Mouse (Mus musculus): ENCODE results near the gene Litaf.

The Litaf gene

GRCm38 (mm10) chr16:11066029-11066832, at the start of gene Litaf:
Gene Litaf (minus strand): TSS chr16:11066157.
- peak; percentile 97 for DNase-seq

DNA sequence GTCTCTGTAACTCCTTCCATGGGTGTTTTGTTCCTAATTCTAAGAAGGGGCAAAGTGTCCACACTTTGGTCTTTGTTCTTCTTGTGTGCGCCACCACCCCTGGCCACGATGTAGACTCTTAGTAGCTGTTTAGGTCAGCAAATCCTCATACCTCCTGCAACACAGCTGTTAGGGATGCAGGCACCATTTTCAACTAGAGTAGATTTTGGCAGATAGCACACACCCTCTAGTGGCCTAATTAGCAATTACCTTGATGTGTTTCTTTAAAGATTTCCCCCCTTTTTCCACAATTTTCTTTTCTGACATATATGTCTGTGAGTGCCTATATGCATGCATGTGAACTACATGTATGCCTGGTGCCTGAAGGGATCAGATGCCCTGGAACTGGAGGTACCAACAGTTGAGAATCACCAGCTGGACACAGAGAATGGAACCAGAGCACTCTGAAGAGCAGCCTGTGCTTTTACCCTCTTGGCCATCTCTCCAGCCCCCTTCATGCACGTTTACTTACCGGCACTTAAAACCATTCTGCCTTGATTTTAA, 43.3 kb upstream of the Litaf start:
- peak; percentile 59 for DNase-seq

- no peak for DNase-seq
Measured at GRCm38 (mm10) chr16:11104905-11105304, 38.9 kb upstream of the Litaf start.

GRCm38 (mm10) chr16:11097301-11097700, 31.3 kb upstream of the Litaf start:
- DNase-seq: no peak

DNA sequence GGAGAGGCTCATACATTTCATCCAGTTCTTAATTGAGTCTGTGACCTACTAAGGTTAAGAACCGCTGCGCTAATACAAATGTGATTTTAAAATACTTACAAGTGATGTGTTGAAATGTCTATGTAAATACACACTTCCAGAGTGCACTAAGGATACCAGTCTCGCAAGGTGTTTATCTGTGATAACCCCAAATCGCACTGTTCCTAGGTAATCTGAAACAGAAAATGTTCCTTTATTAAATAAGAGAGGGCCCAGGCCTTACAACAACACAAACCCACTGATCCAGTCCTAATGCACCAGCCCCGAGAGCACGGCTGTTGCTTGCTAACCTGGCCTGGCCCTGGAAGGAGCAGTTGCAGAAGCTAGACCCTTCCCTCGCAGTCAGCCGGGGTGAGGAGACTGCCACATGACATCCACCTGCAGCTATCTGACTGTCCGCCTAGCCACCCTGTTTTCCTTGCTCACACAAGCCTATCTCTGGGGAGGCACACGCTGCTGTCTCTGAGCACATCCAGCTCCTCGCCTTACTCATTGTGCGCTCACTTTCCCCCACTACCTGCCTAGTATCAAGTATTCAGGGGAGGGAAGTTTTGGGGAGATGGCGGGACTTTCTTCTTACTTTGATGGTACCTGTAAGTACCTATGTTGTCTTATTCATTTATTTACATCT, 27.9 kb upstream of the Litaf start:
- no peak for DNase-seq

DNA sequence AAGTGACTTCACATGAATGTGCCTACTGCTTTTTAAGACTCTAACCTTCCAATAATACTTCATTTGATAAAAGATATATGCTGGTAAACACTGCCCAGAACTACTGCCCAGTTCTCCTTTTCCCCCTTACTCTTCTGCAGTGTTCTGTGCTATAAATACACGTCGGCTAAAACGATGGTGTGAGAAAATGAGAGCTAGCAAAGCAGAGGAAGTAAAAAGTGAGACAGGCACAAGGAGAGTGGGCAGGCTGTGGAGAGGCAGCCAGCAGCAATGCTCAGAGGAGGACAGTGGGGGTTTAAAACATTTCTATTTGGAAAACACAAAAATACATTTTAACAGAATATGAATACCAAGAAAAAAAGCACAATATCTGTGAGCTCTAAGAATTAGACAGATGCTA, 26.6 kb upstream of the Litaf start:
- no peak for DNase-seq

GRCm38 (mm10) chr16:11092061-11092460, 26.1 kb upstream of the Litaf start:
- DNase-seq: no peak

DNA sequence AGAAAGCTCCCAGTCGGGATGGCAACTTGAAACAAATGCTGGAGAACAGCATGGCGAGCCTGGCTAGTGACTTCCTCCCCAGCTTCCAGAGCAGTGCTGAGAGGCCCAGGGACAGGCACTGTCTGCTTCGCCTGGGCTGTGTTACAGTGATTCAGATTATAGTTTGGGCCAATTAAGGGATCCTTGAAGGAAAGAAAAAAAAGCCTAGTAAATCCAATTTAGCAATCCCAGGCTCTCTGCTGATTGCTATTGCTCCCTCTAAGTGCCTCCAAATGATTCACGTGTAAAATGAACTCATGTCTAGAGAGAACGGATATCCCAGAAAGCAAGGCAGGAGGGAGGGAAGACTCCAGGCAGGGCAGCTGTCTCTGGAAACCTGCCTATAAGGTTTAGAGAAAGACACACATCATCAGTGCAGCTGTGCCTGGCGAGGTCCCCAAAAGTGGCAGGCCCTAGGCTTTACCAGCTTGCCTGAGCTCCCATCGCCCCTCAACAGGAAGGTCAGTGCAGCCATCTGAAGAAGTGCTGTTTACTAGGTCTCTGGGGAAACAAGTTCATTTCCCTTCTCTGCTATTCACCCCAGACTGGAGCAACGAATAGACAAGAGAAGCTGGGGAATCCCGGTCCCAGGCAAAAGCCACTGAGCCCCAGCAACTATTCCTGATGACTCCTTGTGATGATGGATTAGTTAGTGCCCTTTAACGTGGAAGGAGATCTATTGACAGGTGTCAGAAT, 25.0 kb upstream of the Litaf start:
- DNase-seq: no peak

GRCm38 (mm10) chr16:11086856-11087588, 21.1 kb upstream of the Litaf start:
- peak; percentile 50 for DNase-seq

DNA sequence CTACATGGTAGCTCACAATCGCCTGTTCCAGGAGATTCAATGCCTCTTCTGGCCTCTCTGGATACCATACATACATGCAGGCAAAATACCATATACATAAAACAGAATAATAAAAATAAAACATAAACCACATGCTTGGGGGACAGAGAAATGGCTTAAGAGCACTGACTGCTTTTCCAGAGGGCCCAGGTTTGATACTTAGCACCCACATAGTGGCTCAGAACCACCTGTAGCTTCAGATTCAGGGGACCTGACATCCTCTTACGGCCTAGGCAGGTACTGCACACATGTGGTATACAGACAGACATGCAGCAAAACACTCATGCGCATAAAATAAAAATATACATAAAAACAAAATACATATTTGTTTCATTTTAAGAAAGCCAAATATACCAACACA, 20.3 kb upstream of the Litaf start:
- no peak for DNase-seq

DNA sequence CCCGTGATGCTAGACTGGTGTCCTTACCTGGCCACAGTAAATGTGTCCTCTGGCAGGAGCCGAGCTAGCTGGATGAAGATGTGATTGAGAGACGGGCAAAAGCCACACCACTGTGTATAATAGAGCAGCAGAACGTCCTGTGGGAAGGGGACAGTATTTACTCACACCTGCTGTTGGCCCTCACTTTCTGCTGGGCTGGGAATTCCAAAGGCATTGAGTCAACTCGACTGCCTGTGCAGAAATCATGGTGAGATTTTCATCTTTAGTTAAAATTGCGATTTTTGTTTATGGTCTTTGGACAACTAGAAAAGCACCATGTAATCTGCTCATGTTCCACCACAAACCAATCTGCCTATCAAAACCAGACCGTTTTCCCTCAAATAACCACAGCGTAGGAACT, 18.2 kb upstream of the Litaf start:
- no peak for DNase-seq

DNA sequence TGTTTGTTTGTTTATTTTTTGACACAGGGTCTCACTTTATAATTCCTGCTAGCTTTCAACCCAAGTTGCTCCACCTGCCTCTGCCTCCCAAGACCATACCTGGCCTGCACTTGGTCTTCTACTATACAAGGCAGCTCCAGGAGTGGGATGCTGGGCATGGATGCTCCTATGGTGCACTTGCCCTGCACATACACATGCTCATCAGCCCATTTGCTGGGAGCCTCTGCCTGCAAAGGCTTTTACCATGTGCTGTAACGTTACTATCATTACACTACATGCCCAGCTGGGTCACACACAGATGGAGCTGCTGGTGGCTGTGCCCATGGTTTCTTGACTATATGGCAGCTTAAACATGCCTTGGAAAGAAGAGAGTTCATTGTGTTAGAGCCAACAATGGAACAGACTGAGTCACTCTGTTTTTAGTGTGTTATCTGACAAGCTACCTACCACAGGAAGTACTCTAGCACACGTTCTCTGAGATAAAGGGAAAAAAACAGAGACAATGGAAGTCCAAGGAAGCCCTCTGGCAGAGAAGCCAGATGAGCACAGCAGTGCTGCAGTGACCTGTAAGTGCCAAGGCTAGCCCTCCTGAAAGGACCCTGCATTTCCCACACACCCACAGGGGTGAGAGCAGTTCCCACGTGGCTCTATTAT, 12.4 kb upstream of the Litaf start:
- DNase-seq: no peak

DNA sequence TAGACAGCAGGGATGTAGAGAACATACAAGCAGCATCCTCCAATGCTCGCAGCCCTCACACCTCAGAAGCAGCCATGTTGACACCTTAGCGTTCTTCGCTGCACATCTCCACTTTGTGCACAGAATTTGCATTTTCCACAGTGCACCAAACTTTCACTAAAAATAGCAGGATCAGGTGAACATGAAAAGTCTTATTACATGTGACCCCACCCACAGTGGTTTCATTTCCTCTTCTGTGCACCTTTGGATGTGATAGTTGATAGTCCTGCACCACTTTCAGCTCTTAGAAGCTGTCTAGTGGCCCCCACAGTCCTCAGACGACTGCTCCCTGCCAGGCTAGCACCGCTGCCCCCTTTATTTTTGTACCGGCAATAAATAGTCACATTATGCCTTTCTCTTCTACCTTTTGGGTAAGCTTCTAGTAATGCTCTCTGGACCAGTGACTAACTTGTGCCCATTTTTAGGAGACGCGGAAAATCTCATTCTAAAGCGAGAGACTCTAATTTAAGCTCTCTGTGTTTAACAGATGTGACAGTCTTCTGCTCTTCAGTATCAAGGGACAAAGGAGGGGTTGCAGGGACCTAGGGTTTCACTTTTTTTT, 11.7 kb upstream of the Litaf start:
- DNase-seq: no peak

DNA sequence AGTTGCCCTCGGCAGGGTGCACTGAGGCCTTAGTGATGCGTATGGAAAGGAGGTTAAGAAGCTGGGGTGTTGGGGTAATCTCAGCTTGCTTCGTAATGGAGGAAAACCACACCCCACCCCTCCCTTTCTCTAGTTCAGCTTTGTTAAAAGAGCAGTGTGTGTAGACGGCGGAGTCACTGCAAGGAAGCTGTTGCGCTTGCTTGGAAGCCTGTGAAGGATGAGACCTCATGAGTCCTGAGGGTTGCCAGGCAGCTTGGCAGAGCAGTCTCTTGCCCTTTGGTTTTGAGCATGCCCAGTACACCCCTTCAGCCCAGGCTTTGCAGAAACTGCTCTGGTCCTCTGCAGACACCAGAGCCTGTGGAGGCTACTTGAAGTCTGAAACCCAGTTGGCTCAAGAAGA, 7.1 kb upstream of the Litaf start:
- DNase-seq: peak; percentile 58

- no peak for DNase-seq
Measured at GRCm38 (mm10) chr16:11072454-11072853, 6.5 kb upstream of the Litaf start.

GRCm38 (mm10) chr16:11071887-11072286, 5.9 kb upstream of the Litaf start:
- no peak for DNase-seq

- DNase-seq: peak; percentile 94
Measured at GRCm38 (mm10) chr16:11071176-11071575, 5.2 kb upstream of the Litaf start.

DNA sequence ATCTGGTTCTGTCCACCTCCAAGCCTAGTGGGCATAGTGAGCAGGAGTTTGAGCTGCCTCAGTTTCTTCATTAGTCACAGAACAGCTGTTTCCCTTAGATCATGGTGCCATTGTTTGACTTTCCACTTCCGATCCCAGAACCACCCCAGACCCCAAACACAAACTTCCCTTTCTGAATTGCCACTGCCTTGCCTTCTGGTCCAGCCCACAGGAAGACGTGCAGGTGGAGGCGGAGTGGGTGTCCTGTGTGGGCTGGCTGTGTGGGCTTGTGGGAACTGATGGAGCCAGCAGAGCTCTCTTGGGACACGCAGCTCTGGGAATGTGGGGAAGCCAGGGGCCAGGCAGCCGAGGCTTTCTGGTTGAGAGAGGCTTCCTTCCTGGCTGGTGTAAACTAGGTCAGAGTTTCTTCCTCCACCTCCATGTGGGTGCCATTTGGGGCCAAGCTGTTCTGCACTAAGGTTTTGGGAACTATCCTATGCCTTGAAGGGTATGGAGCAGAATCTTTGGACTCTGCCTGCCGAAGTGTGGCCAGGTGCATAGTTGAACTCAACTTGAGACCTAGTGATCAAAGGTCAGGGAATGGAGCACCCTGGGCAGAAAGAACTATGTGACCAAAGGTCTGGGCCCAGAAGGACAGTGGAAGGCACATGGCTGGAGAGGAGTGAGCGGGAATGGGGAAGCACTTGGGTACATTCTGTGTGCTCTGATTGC, 3.9 kb upstream of the Litaf start:
- peak; percentile 32 for DNase-seq

- no peak for DNase-seq
Measured at GRCm38 (mm10) chr16:11069271-11069670, 3.3 kb upstream of the Litaf start.

GRCm38 (mm10) chr16:11068666-11069065, 2.7 kb upstream of the Litaf start:
- DNase-seq: no peak

- peak; percentile 77 for DNase-seq
Measured at GRCm38 (mm10) chr16:11066833-11067191, 855 bp upstream of the Litaf start.

Measured in cerebellum, adult 9-10 months (tissue).